Mouse (Mus musculus): ENCODE data around the gene BC025920.
"Not testable (repeated sequence)": the region's sequence is repeated elsewhere in the genome, so short reads cannot be mapped to it uniquely, and the experiment has no call there.

- TF ChIP-seq CTCF (IDR thresholded peaks at IDR 0.05; ENCODE audit: low read depth, low read length); POLR2AphosphoS5 (IDR thresholded peaks at IDR 0.05; ENCODE audit: insufficient replicate concordance, low read depth, low read length); TAL1 (conservative IDR thresholded peaks at IDR 0.05; ENCODE audit: low read depth, low read length); GATA1 (IDR thresholded peaks at IDR 0.05; ENCODE audit: borderline replicate concordance, low read length); GATA2 (IDR thresholded peaks at IDR 0.05; ENCODE audit: borderline replicate concordance, low read depth, low read length): not testable (repeated sequence)
Observed at GRCm38 (mm10) chr10:81648803-81649775, 43.0 kb downstream of the BC025920 start, which contains the start of gene Gm10778.
